Mouse (Mus musculus): Measurements from ENCODE around the gene C2cd5. TPM values are rescaled to one million over a fixed set of nuclear protein-coding genes. Genes with fewer than 3 reads are reported as not detected.

C2cd5 gene
- total RNA-seq, 1 experiment = 26.5 TPM

- Histone ChIP-seq H3K9me3 (ENCODE audit: control insufficient read depth, insufficient read depth, low read depth, low read length) (no peaks in the 10 kb centered on the region), H3K4me1 (ENCODE audit: control insufficient read depth in 2 of 2, insufficient read depth in 2 of 2, low read length in 2 of 2, poor library complexity in 1 of 2) (no peaks in the 10 kb centered on the region), H3K4me3 (ENCODE audit: insufficient read depth in 1 of 2, low read depth in 1 of 2, low read length in 2 of 2, poor library complexity in 1 of 2, severe bottlenecking in 1 of 2) (no peak overlapping the region), H3K36me3 (ENCODE audit: control insufficient read depth, insufficient read depth, low read length, poor library complexity, severe bottlenecking) (peaks cover 19% of the 10 kb centered on the region), H3K9ac (ENCODE audit: insufficient read depth, low read depth, low read length, poor library complexity, severe bottlenecking) (no peak overlapping the region), H3K27ac (ENCODE audit: insufficient read depth, low read depth, low read length, poor library complexity, severe bottlenecking) (no peak overlapping the region)
- in situ Hi-C loops (cut with MboI; ENCODE audit: low sequenced_read_pairs in 2 of 2, unreplicated experiment in 2 of 2) = no loop called here
- no peak for DNase-seq (ENCODE audit: low read depth, low spot score)
- no peak for TF ChIP-seq ZNF384 (IDR thresholded peaks at IDR 0.05; ENCODE audit: low read depth, low read length)
- TF ChIP-seq MAFK (IDR thresholded peaks at IDR 0.05; ENCODE audit: insufficient read depth, low read depth, low read length) = no peak
- TF ChIP-seq HCFC1 (IDR thresholded peaks at IDR 0.05; ENCODE audit: borderline replicate concordance, insufficient read depth, low read length) = no peak
- TF ChIP-seq ZC3H11A (IDR thresholded peaks at IDR 0.05; ENCODE audit: borderline replicate concordance, low read depth, low read length) = no peak
- TF ChIP-seq CHD2 (IDR thresholded peaks at IDR 0.05; ENCODE audit: low read depth, low read length) = no peak
Measured at GRCm38 (mm10) chr6:143049791-143050555, 50.0 kb downstream of the C2cd5 start.

DNA sequence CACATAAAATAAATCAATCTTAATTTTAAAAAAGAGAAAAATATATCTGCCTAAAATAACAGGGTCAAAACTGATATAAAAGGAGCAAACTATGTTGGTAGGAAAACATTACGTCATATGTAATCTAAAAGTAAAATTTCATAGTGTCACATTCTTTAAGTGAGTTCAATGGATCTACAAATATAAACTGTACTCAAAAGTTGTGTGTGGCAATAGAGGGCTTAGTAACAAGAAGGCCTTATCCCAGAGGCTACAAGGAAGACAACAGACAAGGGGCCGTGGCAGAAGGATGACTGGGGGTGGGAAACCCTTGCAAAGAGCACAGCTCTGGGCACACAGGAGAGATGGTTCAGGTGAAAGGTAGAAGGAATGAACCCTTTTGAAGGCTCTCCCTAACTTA lies 50.8 kb downstream of the C2cd5 start:
- no peak overlapping the region for H3K9ac ChIP-seq (ENCODE audit: insufficient read depth, low read depth, low read length, poor library complexity, severe bottlenecking)
- H3K36me3 ChIP-seq (ENCODE audit: control insufficient read depth, insufficient read depth, low read length, poor library complexity, severe bottlenecking) = peaks cover 15% of the 10 kb centered on the region
- DNase-seq (ENCODE audit: low read depth, low spot score) = no peak
- no peaks in the 10 kb centered on the region for H3K4me1 ChIP-seq (ENCODE audit: control insufficient read depth in 2 of 2, insufficient read depth in 2 of 2, low read length in 2 of 2, poor library complexity in 1 of 2)
- H3K9me3 ChIP-seq (ENCODE audit: control insufficient read depth, insufficient read depth, low read depth, low read length) = no peaks in the 10 kb centered on the region
- H3K4me3 ChIP-seq (ENCODE audit: insufficient read depth in 1 of 2, low read depth in 1 of 2, low read length in 2 of 2, poor library complexity in 1 of 2, severe bottlenecking in 1 of 2) = no peak overlapping the region
- in situ Hi-C loops (cut with MboI; ENCODE audit: low sequenced_read_pairs in 2 of 2, unreplicated experiment in 2 of 2) = no loop called here
- TF ChIP-seq ZNF384 (IDR thresholded peaks at IDR 0.05; ENCODE audit: low read depth, low read length) (no peak), ZC3H11A (IDR thresholded peaks at IDR 0.05; ENCODE audit: borderline replicate concordance, low read depth, low read length) (no peak), MAFK (IDR thresholded peaks at IDR 0.05; ENCODE audit: insufficient read depth, low read depth, low read length) (no peak), HCFC1 (IDR thresholded peaks at IDR 0.05; ENCODE audit: borderline replicate concordance, insufficient read depth, low read length) (no peak), CHD2 (IDR thresholded peaks at IDR 0.05; ENCODE audit: low read depth, low read length) (no peak)
- H3K27ac ChIP-seq (ENCODE audit: insufficient read depth, low read depth, low read length, poor library complexity, severe bottlenecking) = no peak overlapping the region

DNA sequence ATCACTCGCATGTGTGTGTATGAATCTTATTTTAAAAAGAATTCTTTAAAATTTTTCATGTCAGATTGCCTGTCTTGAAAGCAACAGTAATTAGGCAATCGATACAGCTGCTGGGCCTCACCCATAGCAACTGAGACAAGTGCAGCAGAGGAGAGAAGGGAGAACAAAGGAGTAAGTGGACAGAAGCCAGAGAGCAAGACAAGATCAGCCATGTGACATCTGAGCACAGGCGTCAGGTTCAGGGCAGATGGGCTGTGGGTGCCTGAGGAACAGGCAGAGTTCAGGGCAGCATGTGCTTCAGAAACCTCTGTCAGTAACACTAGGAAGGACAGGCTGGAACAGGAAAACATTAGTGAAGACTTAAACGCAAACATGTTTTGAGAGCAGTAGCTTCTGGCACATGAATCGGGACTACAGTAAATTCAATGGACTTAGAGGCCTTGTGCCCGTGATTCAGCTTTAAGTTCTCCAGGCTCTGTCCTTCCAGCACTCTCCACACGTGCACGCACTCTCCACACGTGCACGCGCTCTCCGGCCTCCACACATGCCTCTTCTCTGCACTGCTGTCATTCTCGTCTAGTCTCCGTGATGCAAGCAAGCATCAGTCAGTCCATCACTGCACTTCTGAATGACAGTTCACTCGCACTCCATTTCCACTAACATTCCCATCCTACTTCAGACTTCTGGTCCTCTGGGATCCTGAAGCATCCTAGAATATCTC lies 52.2 kb downstream of the C2cd5 start:
- TF ChIP-seq CHD2 (IDR thresholded peaks at IDR 0.05; ENCODE audit: low read depth, low read length) = no peak
- no peak for TF ChIP-seq ZC3H11A (IDR thresholded peaks at IDR 0.05; ENCODE audit: borderline replicate concordance, low read depth, low read length)
- TF ChIP-seq MAFK (IDR thresholded peaks at IDR 0.05; ENCODE audit: insufficient read depth, low read depth, low read length) = no peak
- no peak for TF ChIP-seq HCFC1 (IDR thresholded peaks at IDR 0.05; ENCODE audit: borderline replicate concordance, insufficient read depth, low read length)
- TF ChIP-seq ZNF384 (IDR thresholded peaks at IDR 0.05; ENCODE audit: low read depth, low read length) = no peak
- peaks cover 15% of the 10 kb centered on the region for H3K36me3 ChIP-seq (ENCODE audit: control insufficient read depth, insufficient read depth, low read length, poor library complexity, severe bottlenecking)
- no peak overlapping the region for H3K27ac ChIP-seq (ENCODE audit: insufficient read depth, low read depth, low read length, poor library complexity, severe bottlenecking)
- in situ Hi-C loops (cut with MboI; ENCODE audit: low sequenced_read_pairs in 2 of 2, unreplicated experiment in 2 of 2) = no loop called here
- no peaks in the 10 kb centered on the region for H3K9me3 ChIP-seq (ENCODE audit: control insufficient read depth, insufficient read depth, low read depth, low read length)
- H3K9ac ChIP-seq (ENCODE audit: insufficient read depth, low read depth, low read length, poor library complexity, severe bottlenecking) = no peak overlapping the region
- H3K4me1 ChIP-seq (ENCODE audit: control insufficient read depth in 2 of 2, insufficient read depth in 2 of 2, low read length in 2 of 2, poor library complexity in 1 of 2) = no peaks in the 10 kb centered on the region
- no peak overlapping the region for H3K4me3 ChIP-seq (ENCODE audit: insufficient read depth in 1 of 2, low read depth in 1 of 2, low read length in 2 of 2, poor library complexity in 1 of 2, severe bottlenecking in 1 of 2)
- no peak for DNase-seq (ENCODE audit: low read depth, low spot score)

DNA sequence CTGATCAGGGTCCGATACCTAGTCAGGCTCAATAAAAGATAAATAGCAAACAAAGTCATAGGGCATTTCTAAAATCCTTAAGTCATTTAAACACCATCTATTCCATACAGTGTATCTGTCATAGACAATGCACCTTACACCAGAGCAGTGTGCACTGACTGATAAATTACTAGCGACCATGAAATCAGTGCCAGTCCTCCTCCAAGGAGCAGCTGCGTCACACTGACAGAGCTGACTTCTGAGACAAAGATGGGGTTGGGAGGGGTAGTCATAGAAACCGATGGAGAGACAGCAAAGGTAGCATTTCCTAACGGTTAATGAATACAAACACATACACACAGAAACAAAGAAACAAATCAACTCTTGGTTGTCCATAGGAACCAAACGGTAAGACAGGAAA lies 58.4 kb downstream of the C2cd5 start:
- no peak for TF ChIP-seq ZNF384 (IDR thresholded peaks at IDR 0.05; ENCODE audit: low read depth, low read length)
- TF ChIP-seq ZC3H11A (IDR thresholded peaks at IDR 0.05; ENCODE audit: borderline replicate concordance, low read depth, low read length) = no peak
- TF ChIP-seq CHD2 (IDR thresholded peaks at IDR 0.05; ENCODE audit: low read depth, low read length) = no peak
- TF ChIP-seq MAFK (IDR thresholded peaks at IDR 0.05; ENCODE audit: insufficient read depth, low read depth, low read length) = no peak
- no peak for TF ChIP-seq HCFC1 (IDR thresholded peaks at IDR 0.05; ENCODE audit: borderline replicate concordance, insufficient read depth, low read length)
- in situ Hi-C loops (cut with MboI; ENCODE audit: low sequenced_read_pairs in 2 of 2, unreplicated experiment in 2 of 2) = no loop called here
- H3K9me3 ChIP-seq (ENCODE audit: control insufficient read depth, insufficient read depth, low read depth, low read length) = no peaks in the 10 kb centered on the region
- peaks cover 12% of the 10 kb centered on the region; the same call in 1 of the 2 replicates for H3K36me3 ChIP-seq (ENCODE audit: control insufficient read depth, insufficient read depth, low read length, poor library complexity, severe bottlenecking)
- no peak overlapping the region for H3K27ac ChIP-seq (ENCODE audit: insufficient read depth, low read depth, low read length, poor library complexity, severe bottlenecking)
- H3K4me3 ChIP-seq (ENCODE audit: insufficient read depth in 1 of 2, low read depth in 1 of 2, low read length in 2 of 2, poor library complexity in 1 of 2, severe bottlenecking in 1 of 2) = no peak overlapping the region
- DNase-seq (ENCODE audit: low read depth, low spot score) = no peak
- H3K4me1 ChIP-seq (ENCODE audit: control insufficient read depth in 2 of 2, insufficient read depth in 2 of 2, low read length in 2 of 2, poor library complexity in 1 of 2) = no peaks in the 10 kb centered on the region
- no peak overlapping the region for H3K9ac ChIP-seq (ENCODE audit: insufficient read depth, low read depth, low read length, poor library complexity, severe bottlenecking)

Data from ES-E14 (cell line).